26 mouse cellular contexts compared by ENCODE assay signal in the genomic region with DNA sequence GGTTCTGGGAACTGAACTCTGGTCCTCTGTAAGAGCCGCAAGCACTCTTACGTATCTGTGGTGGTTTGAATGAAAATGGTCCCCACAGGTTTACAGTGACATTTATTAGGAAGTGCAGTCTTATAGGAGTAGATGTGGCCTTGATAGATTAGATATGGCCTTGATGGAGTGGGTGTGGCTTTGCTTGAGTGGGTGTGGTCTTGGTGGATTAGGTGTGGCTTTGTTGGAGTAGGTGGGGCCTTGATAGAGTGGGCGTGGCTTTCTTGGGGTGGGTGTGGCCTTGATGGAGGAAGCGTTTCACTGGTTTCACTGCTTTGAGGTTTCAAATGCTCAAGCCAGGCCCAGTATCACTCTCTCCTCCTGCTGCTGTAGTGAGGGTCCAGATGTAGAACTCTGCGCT. TPM values are rescaled to one million over a fixed set of nuclear protein-coding genes. Genes with fewer than 3 reads are reported as not detected.
DNase-seq lines count a peak whose midpoint lies in the region; ATAC-seq and TF ChIP-seq lines count a peak whose summit lies in the region.
"Had no signal": no experiment of that assay in that cellular context is flagged by ENCODE, and none has a peak within 500 bp of the region (broad histone marks: within the 10 kb centered on the region; RNA-seq: fewer than 3 reads in every experiment).

No protein-coding gene starts in this region.

- no peak overlapping the region for H3K4me2 ChIP-seq in liver, embryonic 16.5 days (ENCODE audit: low read depth, low read length)
- H3K4me2 ChIP-seq in kidney, embryonic 14.5 days (replicated peaks; ENCODE audit: low read depth, low read length), result no peak overlapping the region
- H3K4me2 ChIP-seq: embryonic facial prominence, embryonic 12.5 days; forebrain, embryonic 12.5 days; heart, embryonic 11.5 days; hindbrain, embryonic 15.5 days; intestine, embryonic 15.5 days; midbrain, embryonic 15.5 days; neural tube, embryonic 13.5 days had no signal

- intact Hi-C loops in left cerebral cortex, postnatal 14 days (cut with DNase I), result no loop called here

- no peak for TF ChIP-seq CTCF in MEL (IDR thresholded peaks at IDR 0.05 in 2 of 3, conservative IDR thresholded peaks at IDR 0.05 in 1 of 3; ENCODE audit: control insufficient read depth in 1 of 3, insufficient read depth in 1 of 3, low read depth in 2 of 3, low read length in 3 of 3, poor library complexity in 1 of 3, severe bottlenecking in 1 of 3)

- no peak for TF ChIP-seq EP300 in MEL (IDR thresholded peaks at IDR 0.05; ENCODE audit: low read depth in 1 of 2, low read length in 2 of 2)

- H3K36me3 ChIP-seq in MEL (ENCODE audit: control insufficient read depth in 1 of 2, insufficient read depth in 2 of 2, low read length in 2 of 2), result no peaks in the 10 kb centered on the region; a peak in 1 of 4 replicates
- H3K36me3 ChIP-seq in liver, embryonic 16.5 days (ENCODE audit: control insufficient read depth, insufficient read depth), result no peaks in the 10 kb centered on the region
- H3K36me3 ChIP-seq in kidney, embryonic 14.5 days (ENCODE audit: control insufficient read depth, insufficient read depth, low read length), result no peaks in the 10 kb centered on the region
- H3K36me3 ChIP-seq: embryonic facial prominence, embryonic 12.5 days; forebrain, embryonic 12.5 days; hindbrain, embryonic 15.5 days; intestine, embryonic 15.5 days; midbrain, embryonic 15.5 days; neural tube, embryonic 13.5 days had no signal

- peak overlapping the region in 1 of 2 experiments; percentile 46; a peak in 2 of 4 replicates for H3K4me3 ChIP-seq in MEL (ENCODE audit: control insufficient read depth in 1 of 2, insufficient read depth in 1 of 2, low read depth in 2 of 2, low read length in 2 of 2)
- no peak overlapping the region for H3K4me3 ChIP-seq in liver, embryonic 16.5 days (ENCODE audit: low read depth, low read length)
- no peak overlapping the region for H3K4me3 ChIP-seq in kidney, embryonic 14.5 days (ENCODE audit: low read length)
- H3K4me3 ChIP-seq: embryonic facial prominence, embryonic 12.5 days; erythroblast, embryonic 14.5 days; forebrain, embryonic 12.5 days; gastrocnemius, adult 2 months; hindbrain, embryonic 15.5 days; intestine, embryonic 15.5 days; midbrain, embryonic 15.5 days; myocyte; neural tube, embryonic 13.5 days had no signal

- no peaks in the 10 kb centered on the region for H3K9me3 ChIP-seq in MEL (replicated peaks; ENCODE audit: insufficient read depth, low read length)
- no peaks in the 10 kb centered on the region for H3K9me3 ChIP-seq in liver, embryonic 16.5 days (replicated peaks; ENCODE audit: control insufficient read depth, low read length)
- no peaks in the 10 kb centered on the region for H3K9me3 ChIP-seq in kidney, embryonic 14.5 days (ENCODE audit: control insufficient read depth, low read length)
- H3K9me3 ChIP-seq: embryonic facial prominence, embryonic 12.5 days; forebrain, embryonic 12.5 days; hindbrain, embryonic 15.5 days; intestine, embryonic 15.5 days; midbrain, embryonic 15.5 days; neural tube, embryonic 13.5 days had no signal

- peak; percentile 44 for DNase-seq in testis, postnatal 14 days (ENCODE audit: low spot score)
- DNase-seq in testis, postnatal 10 days (ENCODE audit: low spot score), result no peak
- peak; percentile 81 for DNase-seq in MEL (ENCODE audit: low read depth, low spot score)
- no peak for DNase-seq in left cerebral cortex, postnatal 14 days (ENCODE audit: low spot score in 2 of 2)
- no peak for DNase-seq in right cerebral cortex, adult 18-20 months
- DNase-seq: adrenal gland, postnatal 36 days; cerebellum, adult 18-20 months; cerebellum, postnatal 25 days; gastrocnemius, adult 2 months; kidney, adult 8-10 months; kidney, postnatal 36 days; layer of hippocampus, postnatal 36 days; lung, adult 18-20 months; retina, postnatal 1 day; thymus, postnatal 25 days had no signal

- no peaks in the 10 kb centered on the region for H3K79me2 ChIP-seq in MEL (ENCODE audit: control insufficient read depth, insufficient read depth, low read length, poor library complexity)

- 0 out of 2 replicates have a peak, but pooled peaks have one; percentile 16 for ATAC-seq in liver, embryonic 16.5 days (ENCODE audit: low read depth)
- ATAC-seq in kidney, embryonic 14.5 days (ENCODE audit: low FRiP score, low TSS enrichment), result no peak
- ATAC-seq: intestine, embryonic 15.5 days; midbrain, embryonic 15.5 days had no signal

- no peak for TF ChIP-seq RAD21 in MEL (IDR thresholded peaks at IDR 0.05; ENCODE audit: low read depth, low read length)

- no peak overlapping the region for H3K9ac ChIP-seq in MEL (ENCODE audit: control insufficient read depth, low read depth, low read length, poor library complexity, severe bottlenecking)
- H3K9ac ChIP-seq in liver, embryonic 16.5 days (ENCODE audit: low read depth, low read length), result no peak overlapping the region
- H3K9ac ChIP-seq in kidney, embryonic 14.5 days (ENCODE audit: low read depth, low read length), result no peak overlapping the region
- H3K9ac ChIP-seq: embryonic facial prominence, embryonic 12.5 days; forebrain, embryonic 12.5 days; hindbrain, embryonic 15.5 days; intestine, embryonic 15.5 days; midbrain, embryonic 15.5 days; neural tube, embryonic 13.5 days had no signal

- H3K27me3 ChIP-seq in MEL (ENCODE audit: control insufficient read depth in 1 of 2, insufficient read depth in 2 of 2, low read length in 2 of 2), result peaks cover 2% of the 10 kb centered on the region in 2 experiments; a peak in 1 of 4 replicates
- no peaks in the 10 kb centered on the region for H3K27me3 ChIP-seq in liver, embryonic 16.5 days (ENCODE audit: control insufficient read depth, insufficient read depth, low read depth, low read length)
- H3K27me3 ChIP-seq in kidney, embryonic 14.5 days (ENCODE audit: control insufficient read depth, insufficient read depth, low read length), result no peaks in the 10 kb centered on the region
- H3K27me3 ChIP-seq: embryonic facial prominence, embryonic 12.5 days; forebrain, embryonic 12.5 days; hindbrain, embryonic 15.5 days; intestine, embryonic 15.5 days; midbrain, embryonic 15.5 days; neural tube, embryonic 13.5 days had no signal

- no peak overlapping the region for H3K27ac ChIP-seq in MEL (ENCODE audit: control insufficient read depth, low read depth, low read length)
- no peak overlapping the region for H3K27ac ChIP-seq in liver, embryonic 16.5 days (ENCODE audit: low read length)
- H3K27ac ChIP-seq in kidney, embryonic 14.5 days (ENCODE audit: low read depth, low read length), result no peak overlapping the region
- H3K27ac ChIP-seq: embryonic facial prominence, embryonic 12.5 days; forebrain, embryonic 12.5 days; gastrocnemius, adult 2 months; hindbrain, embryonic 15.5 days; intestine, embryonic 15.5 days; midbrain, embryonic 15.5 days; neural tube, embryonic 13.5 days had no signal

- H3K4me1 ChIP-seq in MEL (ENCODE audit: control insufficient read depth in 1 of 2, insufficient read depth in 2 of 2, low read length in 2 of 2), result no peaks in the 10 kb centered on the region
- no peaks in the 10 kb centered on the region for H3K4me1 ChIP-seq in liver, embryonic 16.5 days (ENCODE audit: control insufficient read depth, low read depth, low read length)
- H3K4me1 ChIP-seq in kidney, embryonic 14.5 days (ENCODE audit: control insufficient read depth, insufficient read depth, low read length), result no peaks in the 10 kb centered on the region
- H3K4me1 ChIP-seq: embryonic facial prominence, embryonic 12.5 days; forebrain, embryonic 12.5 days; hindbrain, embryonic 15.5 days; intestine, embryonic 15.5 days; midbrain, embryonic 15.5 days; neural tube, embryonic 13.5 days had no signal

- 77% methylated on average over 5 of the region's 5 CpGs for WGBS in liver, embryonic 16.5 days (ENCODE audit: insufficient replicate concordance)
- WGBS in kidney, embryonic 14.5 days, result 90% methylated on average over 5 of the region's 5 CpGs

- TF ChIP-seq POLR2A in MEL (IDR thresholded peaks at IDR 0.05; ENCODE audit: control insufficient read depth in 1 of 2, insufficient read depth in 1 of 2, low read depth in 1 of 2, low read length in 2 of 2, poor library complexity in 1 of 2), result no peak

TF ChIP-seq in MEL, 35 proteins besides CTCF, POLR2A, EP300 and RAD21:
- TF ChIP-seq GATA1 (IDR thresholded peaks at IDR 0.05; ENCODE audit: low read depth, low read length) (peak; percentile 52; the same call in 1 of the 2 replicates), USF2 (IDR thresholded peaks at IDR 0.05; ENCODE audit: borderline replicate concordance in 1 of 2, insufficient read depth in 1 of 2, low read depth in 1 of 2, low read length in 2 of 2) (no peak)
TF ChIP-seq in MEL: peak in this region for 1.

RNA-seq across cellular contexts. Expression of gene Ube2d1, which starts 23.1 kb away (rescaled TPM):
- total RNA-seq in MEL (2012; rRNA removed), result 2.4 and 2.9 TPM in 2 replicates
- 10 to 100 TPM in 1 of 2 experiments, not detected in 1; 16.5 TPM for polyA plus RNA-seq in MEL (2012; ENCODE audit: insufficient read depth in 1 of 2, insufficient read length in 2 of 2, low read depth in 1 of 2, low replicate concordance in 2 of 2, missing spikeins in 1 of 2)
- 6.5 and 6.6 TPM in 2 replicates for polyA plus RNA-seq in liver, embryonic 16.5 days (2015; fragmentation: Nextera tagmentation; extraction: Ambion mirVana)
- 10 to 100 TPM; 60.3 to 62.5 TPM for total RNA-seq in left cerebral cortex, postnatal 14 days (2021)
- polyA plus RNA-seq in kidney, embryonic 14.5 days (2014; fragmentation: Nextera tagmentation; extraction: Ambion mirVana), result 81.7 and 83.1 TPM in 2 replicates
- polyA plus RNA-seq: erythroblast, embryonic 14.5 days had no signal

RNA-seq across cellular contexts. Expression of gene Cisd1, which starts 36.6 kb away (rescaled TPM):
- 109 and 117 TPM in 2 replicates for total RNA-seq in MEL (2012; rRNA removed)
- 100 to 1,000 TPM in 1 of 2 experiments, not detected in 1; 108 TPM for polyA plus RNA-seq in MEL (2012; ENCODE audit: insufficient read depth in 1 of 2, insufficient read length in 2 of 2, low read depth in 1 of 2, low replicate concordance in 2 of 2, missing spikeins in 1 of 2)
- polyA plus RNA-seq in liver, embryonic 16.5 days (2015; fragmentation: Nextera tagmentation; extraction: Ambion mirVana), result 61.9 and 69.4 TPM in 2 replicates
- total RNA-seq in left cerebral cortex, postnatal 14 days (2021), result 100 to 1,000 TPM; 134 to 138 TPM
- 111 and 130 TPM in 2 replicates for polyA plus RNA-seq in kidney, embryonic 14.5 days (2014; fragmentation: Nextera tagmentation; extraction: Ambion mirVana)

RNA-seq across cellular contexts. Expression of gene Ipmk, which starts 39.4 kb away (rescaled TPM):
- 21.0 and 21.9 TPM in 2 replicates for total RNA-seq in MEL (2012; rRNA removed)
- 10 to 100 TPM in 1 of 2 experiments, not detected in 1; 36.7 TPM for polyA plus RNA-seq in MEL (2012; ENCODE audit: insufficient read depth in 1 of 2, insufficient read length in 2 of 2, low read depth in 1 of 2, low replicate concordance in 2 of 2, missing spikeins in 1 of 2)
- polyA plus RNA-seq in liver, embryonic 16.5 days (2015; fragmentation: Nextera tagmentation; extraction: Ambion mirVana), result 9.1 and 9.3 TPM in 2 replicates
- total RNA-seq in left cerebral cortex, postnatal 14 days (2021), result 10 to 100 TPM; 27.8 to 31.6 TPM
- 10.5 and 22.0 TPM in 2 replicates for polyA plus RNA-seq in kidney, embryonic 14.5 days (2014; fragmentation: Nextera tagmentation; extraction: Ambion mirVana)

Comparison
In these comparisons a context has a peak if more than half of its experiments do, and no peak if none do; other contexts are left out.
1. DNase-seq: peak in testis, postnatal 14 days (single experiment) and MEL (single experiment); none in testis, postnatal 10 days (single experiment), left cerebral cortex, postnatal 14 days (0 of 2) and right cerebral cortex, adult 18-20 months (single experiment).